Mouse (Mus musculus): ENCODE measurements at regions not wholly inside any gene's neighbourhood (a gene's known extent, or its start where the extent isn't known, plus 50 kb on each side); places are given as distances from the start of the nearest gene placed in this dataset.

- Histone ChIP-seq H3K4me2 (ENCODE audit: low read depth, low read length) (no peak overlapping the region), H3K9ac (replicated peaks; ENCODE audit: low read depth, low read length) (no peak overlapping the region), H3K36me3 (ENCODE audit: control insufficient read depth, insufficient read depth, low read length) (no peaks in the 10 kb centered on the region), H3K27ac (ENCODE audit: low read depth, low read length) (no peak overlapping the region), H3K4me1 (ENCODE audit: control insufficient read depth, insufficient read depth, low read length) (no peaks in the 10 kb centered on the region), H3K9me3 (ENCODE audit: control insufficient read depth, low read length) (no peaks in the 10 kb centered on the region), H3K4me3 (ENCODE audit: low read depth, low read length) (no peak overlapping the region), H3K27me3 (ENCODE audit: control insufficient read depth, insufficient read depth, low read length) (no peaks in the 10 kb centered on the region)
- 21% methylated on average over 4 of the region's 4 CpGs for WGBS
- ATAC-seq (ENCODE audit: low read depth): peak; percentile 79; the same call in 1 of the 2 replicates
Observed at GRCm38 (mm10) chr7:53750985-53751605, 1084.2 kb upstream of the Luzp2 start.

All from neural tube, embryonic 14.5 days (tissue).